Mouse (Mus musculus): ENCODE data around the gene Traf7.

DNA sequence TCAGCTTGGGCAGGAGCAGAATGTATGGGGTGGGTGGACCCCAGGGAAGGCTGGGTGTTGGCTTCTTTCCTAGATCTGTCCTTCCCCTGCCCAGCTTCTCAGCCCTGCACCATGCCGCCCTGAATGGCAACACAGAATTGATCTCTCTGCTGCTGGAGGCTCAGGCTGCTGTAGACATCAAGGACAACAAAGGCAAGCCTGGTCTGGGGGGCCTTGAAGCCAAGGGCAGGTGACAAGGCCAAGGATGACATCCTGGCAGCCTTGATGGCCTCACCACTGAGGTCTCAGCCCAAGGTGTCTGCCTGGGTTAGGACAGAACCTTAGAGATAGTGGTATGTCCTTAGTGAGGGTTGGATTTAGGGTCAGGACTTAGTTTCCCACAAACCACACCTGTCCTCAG is 31.7 kb downstream of the Traf7 start:
- TF ChIP-seq CTCF (IDR thresholded peaks at IDR 0.05; ENCODE audit: control insufficient read depth, insufficient read depth, low read length) (no peak), POLR2A (IDR thresholded peaks at IDR 0.05; ENCODE audit: borderline replicate concordance, control insufficient read depth, low read depth, low read length) (no peak)
